Mouse (Mus musculus) subcutaneous adipose tissue, adult 2 months (tissue): Measurements from ENCODE around the gene Gm39115. TPM values are rescaled to one million over a fixed set of nuclear protein-coding genes. Genes with fewer than 3 reads are reported as not detected.

ENCODE experiments used
- polyA plus RNA-seq: library from polyadenylated mRNA; depleted of rRNA; stranded (reverse); fragments of >200 nt; gene quantifications from 2 replicates; pipeline ENCODE4 v1.2.3, GENCODE M21; 2012; ENCODE audit warnings: low replicate concordance; rRNA removed

Gene Gm39115
- not detected in 2 replicates for polyA plus RNA-seq

GRCm38 (mm10) chr7:142135934-142136333, at the start of gene Gm39115:
Gene Gm39115 (minus strand): TSS chr7:142136034.

GRCm38 (mm10) chr7:142175905-142176304, 40.1 kb upstream of the Gm39115 start, which contains the start of gene Krtap5-2:
Gene Krtap5-2 (minus strand): TSS chr7:142176005.

GRCm38 (mm10) chr7:142165639-142166038, 29.8 kb upstream of the Gm39115 start, which contains the start of gene Gm4553:
Gene Gm4553 (minus strand): TSS chr7:142165739.

GRCm38 (mm10) chr7:142157013-142157412, 21.2 kb upstream of the Gm39115 start, which contains the start of gene Gm29735:
Gene Gm29735 (minus strand): TSS chr7:142157113.

GRCm38 (mm10) chr7:142144507-142144906, 8.7 kb upstream of the Gm39115 start, which contains the start of gene Gm45337:
Gene Gm45337 (minus strand): TSS chr7:142144607.

GRCm38 (mm10) chr7:142120629-142121028, 15.2 kb downstream of the Gm39115 start, which contains the start of gene Gm45618:
Gene Gm45618 (minus strand): TSS chr7:142120729.

GRCm38 (mm10) chr7:142095183-142095931, 40.5 kb downstream of the Gm39115 start, which contains the start of gene Dusp8:
Gene Dusp8 (minus strand): TSS chr7:142095843.

Other genes with a start within 250 kb of the Gm39115 start
- 79.8 and 82.1 TPM in 2 replicates for gene Tollip, start 217.5 kb downstream of the Gm39115 start, polyA plus RNA-seq
- gene Brsk2, start 186.3 kb downstream of the Gm39115 start, polyA plus RNA-seq: 0.20 and 0.39 TPM in 2 replicates
- 58.9 and 65.2 TPM in 2 replicates for gene Mob2, start 75.0 kb downstream of the Gm39115 start, polyA plus RNA-seq
- gene Dusp8, start 40.2 kb downstream of the Gm39115 start, polyA plus RNA-seq: 7.4 and 12.9 TPM in 2 replicates
- not detected in 2 replicates for gene Gm45618, start 15.3 kb downstream of the Gm39115 start, polyA plus RNA-seq
- gene Gm45337, start 8.6 kb upstream of the Gm39115 start, polyA plus RNA-seq: not detected in 2 replicates
- not detected in 2 replicates for gene Gm29735, start 21.1 kb upstream of the Gm39115 start, polyA plus RNA-seq
- not detected in 2 replicates for gene Gm4553, start 29.7 kb upstream of the Gm39115 start, polyA plus RNA-seq
- not detected in 2 replicates for gene Krtap5-2, start 40.0 kb upstream of the Gm39115 start, polyA plus RNA-seq
- not detected in 2 replicates for gene Gm10153, start 54.4 kb upstream of the Gm39115 start, polyA plus RNA-seq
- not detected in 2 replicates for gene Krtap5-3, start 65.3 kb upstream of the Gm39115 start, polyA plus RNA-seq
- gene Gm7579, start 75.8 kb upstream of the Gm39115 start, polyA plus RNA-seq: not detected in 2 replicates
- gene Krtap5-5, start 93.9 kb upstream of the Gm39115 start, polyA plus RNA-seq: not detected in 2 replicates
- not detected in 2 replicates for gene Gm40460, start 105.0 kb upstream of the Gm39115 start, polyA plus RNA-seq
- gene Gm2431, start 122.3 kb upstream of the Gm39115 start, polyA plus RNA-seq: not detected in 2 replicates
- gene Gm4559, start 138.3 kb upstream of the Gm39115 start, polyA plus RNA-seq: not detected in 2 replicates
- gene Krtap5-1, start 161.1 kb upstream of the Gm39115 start, polyA plus RNA-seq: not detected in 2 replicates
- gene Krtap5-4, start 167.5 kb upstream of the Gm39115 start, polyA plus RNA-seq: not detected in 2 replicates
- gene Ifitm10, start 237.7 kb upstream of the Gm39115 start, polyA plus RNA-seq: 3.4 and 6.1 TPM in 2 replicates
- 1.5 and 1.8 TPM in 2 replicates for gene Gm49369, start 246.6 kb upstream of the Gm39115 start, polyA plus RNA-seq